Mouse (Mus musculus) cortical plate, adult 2 months (tissue): Measurements from ENCODE around the gene Fgf18. TPM values are rescaled to one million over a fixed set of nuclear protein-coding genes. Genes with fewer than 3 reads are reported as not detected.

ENCODE experiments used
- H3K27ac ChIP-seq: fragments of 200-500 bp; 2 replicates; pipeline ENCODE4 v1.5.1; 2012; ENCODE audit warnings: low read length, control low read depth, inconsistent platforms; ENCODE audit not compliant: insufficient read depth
- H3K4me1 ChIP-seq: fragments of 200-500 bp; 2 replicates; pipeline ENCODE4 v1.6.1; 2011; ENCODE audit warnings: low read length; ENCODE audit not compliant: control insufficient read depth, insufficient read depth
- H3K4me3 ChIP-seq: fragments of 200-500 bp; 2 replicates; pipeline ENCODE4 v1.5.1; 2011; ENCODE audit warnings: mild to moderate bottlenecking, low read length, control low read depth; ENCODE audit not compliant: insufficient read depth
- CTCF ChIP-seq: fragments of 200-500 bp; IDR thresholded peaks from 2 replicates; pipeline ENCODE4 v1.5.1; 2011; ENCODE audit warnings: mild to moderate bottlenecking, control low read depth, low read length; ENCODE audit not compliant: insufficient read depth; ENCODE audit errors: extremely low read depth
- POLR2A ChIP-seq: fragments of 200-500 bp; IDR thresholded peaks from 2 replicates; pipeline ENCODE4 v1.6.1; 2011; ENCODE audit warnings: mild to moderate bottlenecking, low read length, control low read depth; ENCODE audit not compliant: insufficient read depth; ENCODE audit errors: extremely low read depth
- polyA plus RNA-seq: library from polyadenylated mRNA; depleted of rRNA; stranded (reverse); fragments of >200 nt; gene quantifications from 2 replicates; pipeline ENCODE4 v1.2.3, GENCODE M21; 2012; rRNA removed

Fgf18 gene
- polyA plus RNA-seq, 1 experiment = 1.8 TPM

DNA sequence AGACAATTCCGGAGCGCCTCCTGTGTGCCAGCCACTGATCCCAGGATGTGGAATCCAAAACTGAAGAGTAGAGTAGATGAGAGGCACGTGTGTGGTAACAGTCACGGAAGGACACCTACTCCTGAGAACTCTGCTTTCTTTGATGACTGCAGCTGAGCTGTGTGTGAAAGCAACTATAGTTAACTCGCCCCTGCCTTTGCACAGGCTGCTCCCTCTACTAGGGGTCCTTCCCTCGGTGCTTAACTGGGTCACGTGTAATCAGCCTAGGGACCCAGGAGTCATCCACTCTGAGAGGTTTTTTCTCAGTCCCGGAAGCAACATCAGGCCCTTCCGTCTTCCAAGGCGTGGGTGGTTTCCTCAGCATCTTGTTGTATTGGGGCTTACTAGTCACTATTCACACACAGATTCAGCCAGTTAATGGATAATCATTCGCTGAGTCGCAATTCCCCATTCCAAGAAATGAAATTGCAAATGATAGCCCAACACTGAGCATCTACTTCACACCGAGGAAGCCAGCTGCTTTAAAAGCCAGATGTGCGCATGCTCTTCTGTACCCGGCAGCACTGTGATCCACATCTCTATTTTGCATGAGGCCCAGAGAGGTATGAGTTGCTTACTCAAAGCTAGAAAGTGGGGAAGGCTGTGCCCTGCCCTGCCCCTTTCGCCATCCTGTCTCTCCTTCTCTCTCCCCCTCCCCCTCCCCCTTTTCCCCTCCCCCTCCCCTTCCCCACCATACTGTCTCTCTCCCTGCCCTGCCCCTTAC is 67.0 kb downstream of the Fgf18 start:
- TF ChIP-seq POLR2A (no peak), CTCF (no peak)
- no peak overlapping the region for H3K27ac ChIP-seq
- H3K4me3 ChIP-seq = no peak overlapping the region
- no peaks in the 10 kb centered on the region for H3K4me1 ChIP-seq

DNA sequence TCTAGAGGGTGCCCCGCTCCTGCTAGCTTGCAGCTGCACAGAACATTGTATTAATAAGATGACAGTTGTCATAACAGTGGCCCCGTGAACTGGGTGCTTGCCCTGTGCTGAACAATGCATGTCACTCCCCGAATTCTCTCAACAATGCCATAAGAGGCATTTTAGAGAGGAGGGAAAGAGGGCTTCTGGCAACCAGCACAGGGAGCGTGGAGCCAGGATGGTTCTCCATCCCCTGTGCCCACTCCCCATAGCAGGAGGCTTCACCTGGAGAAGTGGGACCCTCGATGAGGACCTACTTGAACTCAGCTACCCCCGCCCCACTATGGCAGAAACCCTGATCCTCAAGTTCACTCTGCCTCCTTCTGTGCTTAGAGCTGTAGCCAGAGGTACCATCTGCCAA is 67.8 kb downstream of the Fgf18 start:
- H3K4me3 ChIP-seq = no peak overlapping the region
- no peak overlapping the region for H3K27ac ChIP-seq
- no peaks in the 10 kb centered on the region for H3K4me1 ChIP-seq
- TF ChIP-seq CTCF (no peak), POLR2A (no peak)

DNA sequence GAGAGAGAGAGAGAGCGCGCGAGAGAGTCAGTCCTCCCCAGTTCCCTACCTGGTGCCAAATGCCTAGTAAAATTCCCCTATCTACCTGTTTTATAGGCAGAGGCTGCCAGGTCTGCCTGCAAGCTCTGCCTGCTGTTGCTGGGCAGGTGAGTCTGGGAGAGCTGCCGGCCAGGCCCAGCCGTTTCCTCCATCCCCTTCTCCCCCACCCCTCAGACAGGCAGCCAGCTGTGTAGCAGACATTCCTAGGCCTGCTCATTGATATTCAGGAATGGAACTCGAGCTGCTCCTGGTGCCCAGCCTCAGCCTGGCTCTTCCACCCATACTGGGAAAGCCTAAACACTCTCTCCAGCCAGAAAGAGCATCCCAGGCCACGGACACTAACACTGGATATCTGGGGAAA is 69.2 kb downstream of the Fgf18 start:
- Histone ChIP-seq H3K4me1 (no peaks in the 10 kb centered on the region), H3K27ac (no peak overlapping the region), H3K4me3 (no peak overlapping the region)
- TF ChIP-seq CTCF = no peak
- TF ChIP-seq POLR2A = no peak

DNA sequence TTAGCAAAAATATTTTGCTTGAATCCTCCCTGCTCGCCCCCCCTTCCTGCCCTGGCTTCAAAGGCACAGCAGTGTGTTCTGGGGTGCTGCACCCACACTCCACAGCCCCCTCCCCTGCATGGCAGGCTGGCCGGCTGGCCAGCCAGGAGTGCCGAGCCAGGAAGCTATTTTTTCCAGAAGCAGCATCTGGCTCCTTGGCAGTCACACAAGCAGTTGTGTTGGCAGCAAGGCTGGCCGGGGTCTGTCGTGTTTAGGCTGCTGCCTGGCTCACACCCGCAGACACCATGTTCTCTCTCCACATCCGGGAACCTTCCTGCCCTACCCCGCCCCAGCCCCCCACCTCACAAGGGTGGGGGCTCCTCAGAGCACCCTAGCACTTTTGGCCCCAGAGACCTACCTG is 71.9 kb downstream of the Fgf18 start:
- H3K4me1 ChIP-seq = no peaks in the 10 kb centered on the region
- no peak overlapping the region for H3K27ac ChIP-seq
- no peak overlapping the region for H3K4me3 ChIP-seq
- TF ChIP-seq POLR2A = no peak
- TF ChIP-seq CTCF = no peak

DNA sequence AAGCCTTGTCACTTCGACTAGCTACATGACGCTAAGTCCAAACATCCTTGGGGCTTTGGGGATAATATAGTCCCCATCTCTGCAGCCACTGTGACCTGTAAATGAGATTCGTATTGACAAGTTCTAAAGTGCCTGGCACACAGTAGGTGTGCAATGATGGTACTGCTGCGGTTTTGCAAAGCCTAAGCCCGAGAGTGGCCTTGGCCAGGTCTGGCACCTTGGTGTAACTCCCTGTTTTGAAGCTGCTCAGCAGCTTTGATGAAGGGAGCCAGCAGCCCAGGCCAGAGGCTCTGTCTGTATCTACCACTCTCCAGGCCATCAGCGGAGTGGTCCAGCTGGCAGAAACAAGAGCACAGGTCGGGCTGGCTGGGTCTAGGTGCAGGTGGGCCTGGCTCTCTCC is 72.7 kb downstream of the Fgf18 start:
- Histone ChIP-seq H3K4me3 (no peak overlapping the region), H3K27ac (no peak overlapping the region), H3K4me1 (no peaks in the 10 kb centered on the region)
- TF ChIP-seq CTCF (no peak), POLR2A (no peak)

DNA sequence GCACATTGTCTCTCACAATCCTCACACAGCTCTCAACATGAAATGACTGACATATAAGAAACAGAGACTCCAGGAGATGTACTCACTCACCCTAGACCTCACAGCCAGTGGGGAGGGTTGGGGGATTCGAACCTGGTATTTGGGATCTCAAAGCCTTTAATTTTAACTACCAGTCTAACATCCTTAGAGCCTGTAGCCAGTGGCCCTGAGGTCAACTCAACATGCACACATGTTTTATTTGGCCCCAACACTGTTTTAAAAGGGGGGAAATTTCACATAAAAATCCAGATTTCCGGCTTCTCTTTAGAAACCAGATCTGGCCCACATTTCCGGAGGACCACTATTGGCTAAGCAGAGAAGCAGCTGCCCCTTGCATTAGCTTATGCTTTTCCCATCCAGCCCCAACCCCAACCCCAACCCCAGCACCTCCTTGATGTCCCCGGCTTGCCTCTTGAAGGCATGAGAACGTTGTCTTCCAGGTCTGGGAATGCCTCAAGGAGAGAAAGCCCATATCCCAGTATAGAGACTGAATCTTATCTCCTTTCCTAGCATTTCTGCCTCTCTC is 75.8 kb downstream of the Fgf18 start:
- no peak overlapping the region for H3K4me3 ChIP-seq
- no peaks in the 10 kb centered on the region for H3K4me1 ChIP-seq
- TF ChIP-seq POLR2A (no peak), CTCF (no peak)
- no peak overlapping the region for H3K27ac ChIP-seq

DNA sequence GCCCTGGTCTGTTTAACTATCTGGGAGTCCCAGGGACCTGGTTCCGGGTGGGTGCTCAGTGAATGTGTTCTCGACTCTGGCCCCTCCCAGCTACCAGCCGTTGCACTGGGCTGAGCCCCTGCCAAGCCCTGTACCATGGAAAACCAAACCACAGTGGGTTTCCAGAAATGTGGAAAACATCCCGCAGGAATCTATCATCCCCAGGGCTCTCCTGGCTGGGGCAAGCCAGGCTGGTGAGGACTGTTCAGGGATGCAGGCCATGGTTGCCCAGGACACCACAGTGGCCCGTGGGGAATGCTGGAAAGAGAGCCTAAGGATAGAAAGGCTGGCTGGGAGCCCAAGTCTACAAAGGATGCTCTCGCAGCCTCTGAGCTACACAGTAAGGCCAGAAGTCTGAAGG is 76.7 kb downstream of the Fgf18 start:
- no peak for TF ChIP-seq POLR2A
- TF ChIP-seq CTCF = no peak
- H3K4me3 ChIP-seq = no peak overlapping the region
- H3K4me1 ChIP-seq = no peaks in the 10 kb centered on the region
- no peak overlapping the region for H3K27ac ChIP-seq

Other genes starting within 250 kb of the Fgf18 start
- 178 and 182 TPM in 2 replicates for gene Npm1, start 15.8 kb upstream of the Fgf18 start, polyA plus RNA-seq
- not detected in 2 replicates for gene Tlx3, start 56.2 kb upstream of the Fgf18 start, polyA plus RNA-seq
- gene Gm12117, start 129.3 kb upstream of the Fgf18 start, polyA plus RNA-seq = 0.52 TPM in 1 of 2 replicates, not detected in the other